Mouse (Mus musculus) megakaryocyte, embryonic 14.5 days (primary cell): ENCODE measurements around the gene Spsb2. TPM values are rescaled to one million over a fixed set of nuclear protein-coding genes. Genes with fewer than 3 reads are reported as not detected.
"Not testable (repeated sequence)": the region's sequence is repeated elsewhere in the genome, so short reads cannot be mapped to it uniquely, and the experiment has no call there.

Source experiments
- H3K27me3 ChIP-seq: replicated peaks from 2 replicates; pipeline ENCODE3; 2012; ENCODE audit warnings: inconsistent platforms
- H3K36me3 ChIP-seq: replicated peaks from 2 replicates; pipeline ENCODE3; 2012; ENCODE audit warnings: low read length, inconsistent platforms, mixed read lengths
- H3K4me1 ChIP-seq: 2 replicates; pipeline ENCODE4 v1.6.1; 2012; ENCODE audit warnings: inconsistent platforms
- H3K4me3 ChIP-seq: replicated peaks from 2 replicates; pipeline ENCODE3; 2012; ENCODE audit warnings: moderate library complexity, mild to moderate bottlenecking, inconsistent platforms
- H3K9me3 ChIP-seq: 2 replicates; pipeline ENCODE4 v1.6.1; 2012; ENCODE audit warnings: inconsistent platforms
- FLI1 ChIP-seq: IDR thresholded peaks from 2 replicates; pipeline ENCODE4 v1.6.1; 2012; ENCODE audit warnings: low read length, inconsistent platforms, mixed read lengths
- GATA1 ChIP-seq: IDR thresholded peaks from 3 replicates; pipeline ENCODE4 v1.6.1; 2012; ENCODE audit warnings: mixed read lengths, low read length, inconsistent platforms, borderline replicate concordance
- polyA plus RNA-seq: library from polyadenylated mRNA; stranded (reverse); fragments of >175 nt; gene quantifications from 2 replicates; pipeline ENCODE4 v1.2.3, GENCODE M21; 2012; ENCODE audit warnings: low replicate concordance; ENCODE audit not compliant: insufficient read depth

Spsb2 gene
- polyA plus RNA-seq, 1 experiment = 52.2 TPM

DNA sequence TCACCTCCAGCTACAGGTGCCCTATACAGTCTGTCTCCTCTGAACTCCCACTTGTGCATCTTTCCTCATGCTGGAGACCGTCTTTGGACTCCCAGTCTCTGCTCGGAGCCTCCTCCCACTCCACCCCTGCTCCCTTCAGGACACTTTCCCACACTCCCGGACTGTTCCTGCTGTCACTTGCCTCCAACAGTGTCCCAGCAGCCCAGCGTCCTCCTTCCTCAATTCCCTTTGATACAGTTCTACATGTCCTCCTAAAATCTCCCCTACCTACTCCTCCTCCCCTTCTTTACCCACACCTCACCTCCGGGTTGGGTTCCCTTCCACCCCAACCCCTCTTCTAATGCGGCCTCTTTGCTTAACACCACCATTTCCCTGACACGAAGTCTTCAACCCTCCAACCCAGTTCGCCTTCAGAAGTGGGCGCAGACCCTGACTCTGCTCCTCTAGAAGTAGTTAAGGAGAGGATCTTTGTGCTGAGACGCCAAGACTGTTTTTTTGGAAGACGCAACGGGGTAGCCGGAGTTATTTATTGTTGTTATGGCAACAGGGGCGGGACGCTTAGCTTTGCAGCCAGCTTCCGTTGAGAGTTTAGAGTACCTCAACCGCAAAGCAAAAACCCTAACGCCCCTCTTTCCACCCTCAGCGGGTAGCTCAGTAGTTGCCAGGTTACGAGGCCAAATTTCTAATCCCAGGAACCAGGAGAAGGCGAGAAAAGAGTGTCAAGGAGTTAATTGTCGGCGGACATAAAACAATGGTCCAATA is 29.1 kb upstream of the Spsb2 start, which contains the start of gene Lrrc23:
Gene Lrrc23, minus strand, starts transcription at position 506 of the 762 bp plus-strand sequence.
- Histone ChIP-seq H3K27me3 (peaks cover 41% of the 10 kb centered on the region), H3K36me3 (no peaks in the 10 kb centered on the region), H3K9me3 (peaks cover 14% of the 10 kb centered on the region), H3K4me1 (peaks cover 32% of the 10 kb centered on the region), H3K4me3 (peak within 1 kb of the TSS; percentile 77)
- no peak for TF ChIP-seq FLI1
- TF ChIP-seq GATA1 = no peak

DNA sequence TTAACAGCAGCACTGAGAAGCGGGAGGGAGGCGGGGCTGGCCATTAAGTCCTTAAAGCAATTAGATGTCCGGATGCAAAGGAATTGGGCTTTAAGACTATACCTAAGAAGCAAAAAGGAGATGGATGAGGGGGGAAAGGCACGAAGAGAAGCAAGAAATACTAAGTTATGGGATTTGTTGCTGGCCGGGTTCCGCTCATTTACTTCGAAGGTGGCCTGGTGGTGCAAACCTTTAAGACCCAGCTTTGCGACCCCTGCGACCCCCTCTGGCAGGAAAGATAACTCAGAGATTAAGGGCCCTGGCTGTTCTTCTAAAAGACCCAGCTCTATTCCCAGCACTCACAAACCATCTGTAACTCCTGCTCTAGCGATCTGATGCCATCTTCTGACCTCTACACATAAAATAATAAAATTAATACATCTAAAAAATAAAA is 28.5 kb upstream of the Spsb2 start:
- peaks cover 40% of the 10 kb centered on the region for H3K27me3 ChIP-seq
- H3K36me3 ChIP-seq = no peaks in the 10 kb centered on the region
- H3K4me1 ChIP-seq = peaks cover 32% of the 10 kb centered on the region
- TF ChIP-seq FLI1 (no peak), GATA1 (no peak)
- H3K9me3 ChIP-seq = peaks cover 14% of the 10 kb centered on the region
- H3K4me3 ChIP-seq = peak overlapping the region; percentile 77

DNA sequence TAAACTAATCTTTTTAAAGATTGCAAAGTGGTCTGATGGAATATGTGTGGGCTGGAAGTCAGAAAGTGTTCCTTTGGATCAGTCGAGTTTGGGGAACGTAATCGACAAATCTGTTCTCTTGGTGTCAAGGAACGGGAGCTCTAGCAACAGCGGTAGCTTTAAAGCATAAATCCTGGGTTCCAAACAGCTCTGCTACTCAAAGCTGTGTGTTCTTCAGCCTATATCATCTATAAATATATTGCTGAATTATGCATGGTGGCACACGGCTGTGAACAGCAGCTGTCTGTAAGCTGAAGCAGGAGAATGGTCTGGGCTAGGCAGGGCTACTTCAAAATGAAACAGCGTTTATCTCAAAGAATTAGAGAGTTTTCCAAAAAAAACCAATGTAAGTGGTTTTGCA is 27.5 kb upstream of the Spsb2 start:
- H3K4me3 ChIP-seq = no peak overlapping the region
- no peak for TF ChIP-seq FLI1
- no peak for TF ChIP-seq GATA1
- H3K27me3 ChIP-seq = peaks cover 40% of the 10 kb centered on the region
- peaks cover 32% of the 10 kb centered on the region for H3K4me1 ChIP-seq
- H3K36me3 ChIP-seq = no peaks in the 10 kb centered on the region
- H3K9me3 ChIP-seq = peaks cover 14% of the 10 kb centered on the region

DNA sequence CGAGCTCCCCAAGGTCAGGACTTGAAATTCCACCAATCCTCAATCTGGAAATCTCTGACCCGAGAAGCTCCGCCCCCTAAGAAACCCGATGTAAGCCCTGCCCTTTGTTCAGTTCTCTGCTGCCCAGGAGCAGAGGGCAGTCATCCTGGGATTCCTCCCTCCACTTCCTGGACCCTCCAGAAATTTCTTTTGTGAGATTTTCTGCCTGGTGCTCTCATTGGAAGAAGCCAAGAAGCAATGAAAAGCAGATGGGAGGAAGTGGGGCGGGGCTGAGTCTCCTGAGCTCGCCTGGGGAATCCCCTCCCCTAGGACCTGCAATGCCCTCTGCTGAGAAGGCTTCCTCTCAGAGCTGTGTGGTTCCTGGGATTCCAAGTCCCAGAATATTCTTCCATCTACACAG is 26.0 kb upstream of the Spsb2 start:
- peaks cover 32% of the 10 kb centered on the region for H3K27me3 ChIP-seq
- H3K9me3 ChIP-seq = peaks cover under 1% of the 10 kb centered on the region
- no peaks in the 10 kb centered on the region for H3K36me3 ChIP-seq
- H3K4me1 ChIP-seq = peaks cover 38% of the 10 kb centered on the region
- H3K4me3 ChIP-seq = peak overlapping the region; percentile 85
- TF ChIP-seq FLI1 (no peak), GATA1 (no peak)

DNA sequence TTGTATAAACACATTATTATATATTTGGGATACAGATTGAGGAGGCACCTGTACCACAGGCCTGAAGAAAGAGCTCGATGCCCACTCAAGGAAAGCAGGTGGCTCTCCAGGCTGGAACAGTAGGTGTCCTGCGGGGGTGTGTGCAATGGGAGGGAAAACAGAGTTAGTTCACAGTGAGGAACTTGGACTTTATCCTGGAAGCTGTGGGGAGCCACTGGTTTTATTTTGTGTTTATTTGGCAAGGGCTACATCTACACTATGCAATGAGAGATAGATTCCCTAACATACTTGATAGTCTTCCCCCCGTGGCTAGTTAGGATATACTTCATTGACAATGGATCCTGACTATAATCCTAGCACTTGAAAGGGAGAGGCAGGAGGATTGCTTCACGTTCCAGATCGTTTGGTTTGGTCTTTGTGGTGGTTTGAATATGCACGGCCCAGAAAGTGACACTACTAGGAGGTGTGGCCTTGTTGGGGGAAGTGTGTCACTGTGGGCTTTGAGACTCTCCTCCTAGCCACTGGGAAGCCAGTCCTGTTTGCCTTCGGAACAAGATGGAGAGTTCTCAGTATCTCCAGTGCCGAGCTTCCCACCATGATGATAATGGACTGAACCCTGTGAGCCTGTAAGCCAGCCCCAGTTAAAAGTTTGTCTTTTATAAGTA is 21.6 kb upstream of the Spsb2 start:
- H3K9me3 ChIP-seq = no peaks in the 10 kb centered on the region
- H3K27me3 ChIP-seq = no peaks in the 10 kb centered on the region
- TF ChIP-seq GATA1 (no peak), FLI1 (no peak)
- H3K4me3 ChIP-seq = peak overlapping the region; percentile 38
- peaks cover 13% of the 10 kb centered on the region for H3K4me1 ChIP-seq
- no peaks in the 10 kb centered on the region for H3K36me3 ChIP-seq

DNA sequence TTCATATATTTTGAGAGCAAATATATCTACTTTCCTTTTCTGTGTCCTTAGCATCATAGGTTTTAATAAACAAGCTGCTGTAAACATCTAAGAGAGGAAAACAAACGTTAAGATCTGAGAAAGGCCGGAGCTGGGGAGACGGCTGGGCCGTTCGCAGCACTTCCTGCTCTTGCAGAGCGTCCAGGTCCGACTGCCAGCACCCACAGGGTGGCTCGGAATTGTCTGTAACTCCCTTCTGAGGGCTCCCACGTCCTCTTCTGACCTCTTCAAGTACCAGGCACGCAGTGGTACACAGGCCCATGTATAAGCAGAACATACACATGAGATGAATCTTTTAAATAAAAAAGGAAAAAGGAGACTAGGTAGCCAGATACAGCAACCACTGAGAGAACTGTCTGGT is 20.7 kb upstream of the Spsb2 start:
- no peak for TF ChIP-seq GATA1
- TF ChIP-seq FLI1 = no peak
- H3K4me1 ChIP-seq = peaks cover 8% of the 10 kb centered on the region
- no peaks in the 10 kb centered on the region for H3K9me3 ChIP-seq
- H3K4me3 ChIP-seq = no peak overlapping the region
- no peaks in the 10 kb centered on the region for H3K36me3 ChIP-seq
- H3K27me3 ChIP-seq = peaks cover 2% of the 10 kb centered on the region

DNA sequence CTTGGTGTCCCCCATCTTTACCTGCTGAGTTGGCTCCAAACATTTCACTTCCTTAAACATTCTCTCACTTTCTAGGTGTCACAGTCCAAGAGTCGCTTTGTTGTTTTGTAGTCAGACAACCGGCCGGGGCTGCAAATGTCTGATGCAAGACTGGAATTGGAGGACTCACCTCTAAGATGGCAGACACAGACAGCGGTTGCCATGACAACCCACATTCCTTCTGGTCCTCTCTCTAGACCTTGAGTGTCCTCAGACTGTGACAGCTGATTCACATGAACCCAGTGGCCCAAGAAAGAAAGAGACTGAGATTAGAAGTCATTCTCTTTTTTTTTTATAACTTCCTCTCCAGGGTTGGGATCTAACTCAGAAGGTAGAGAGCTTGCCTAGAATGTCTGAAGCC is 18.9 kb upstream of the Spsb2 start:
- Histone ChIP-seq H3K4me3 (no peak overlapping the region), H3K36me3 (no peaks in the 10 kb centered on the region), H3K4me1 (peaks cover 6% of the 10 kb centered on the region), H3K27me3 (peaks cover 4% of the 10 kb centered on the region), H3K9me3 (no peaks in the 10 kb centered on the region)
- TF ChIP-seq FLI1 (no peak), GATA1 (no peak)

DNA sequence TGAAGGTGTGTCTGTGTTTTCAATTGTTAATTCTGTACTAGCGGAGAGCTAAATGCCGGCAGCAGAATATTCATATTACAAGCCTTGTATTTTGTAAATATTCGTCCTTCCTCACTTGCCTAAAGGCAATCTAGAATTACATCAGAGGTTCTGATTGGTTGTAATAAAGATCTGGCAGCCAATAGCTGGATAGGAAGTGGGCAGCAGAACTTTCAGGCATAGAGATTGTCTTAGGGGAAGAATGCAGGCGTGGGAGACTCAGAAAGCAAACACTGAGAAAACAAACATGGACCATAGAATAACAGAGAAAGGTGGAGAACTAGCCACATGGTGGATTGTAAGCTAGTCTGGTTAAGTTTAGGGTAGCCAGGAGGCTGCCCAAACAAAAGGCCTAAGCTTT is 18.3 kb upstream of the Spsb2 start:
- Histone ChIP-seq H3K4me1 (peaks cover 6% of the 10 kb centered on the region), H3K27me3 (peaks cover 4% of the 10 kb centered on the region), H3K9me3 (no peaks in the 10 kb centered on the region), H3K4me3 (no peak overlapping the region), H3K36me3 (no peaks in the 10 kb centered on the region)
- TF ChIP-seq GATA1 (no peak), FLI1 (no peak)

DNA sequence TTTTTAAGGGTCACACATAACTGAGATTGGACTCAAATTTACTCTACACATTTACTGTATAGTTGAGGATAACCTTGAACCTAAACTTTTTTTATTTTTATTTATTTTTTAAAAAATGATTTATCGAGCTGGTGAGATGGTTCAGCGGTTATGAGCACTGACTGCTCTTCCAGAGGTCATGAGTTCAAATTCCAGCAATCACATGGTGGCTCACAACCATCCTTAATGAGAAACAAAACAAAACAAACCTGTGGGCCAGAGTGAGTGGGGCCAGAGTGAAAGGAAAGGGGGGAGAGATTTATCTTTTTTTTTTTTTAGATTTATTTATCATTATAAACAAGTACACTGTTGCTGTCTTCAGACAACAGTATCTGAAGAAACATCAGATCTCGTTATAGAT is 16.6 kb upstream of the Spsb2 start:
- Histone ChIP-seq H3K4me3 (no peak overlapping the region), H3K36me3 (no peaks in the 10 kb centered on the region), H3K4me1 (peaks cover 3% of the 10 kb centered on the region), H3K27me3 (peaks cover 4% of the 10 kb centered on the region), H3K9me3 (no peaks in the 10 kb centered on the region)
- no peak for TF ChIP-seq FLI1
- TF ChIP-seq GATA1 = no peak

DNA sequence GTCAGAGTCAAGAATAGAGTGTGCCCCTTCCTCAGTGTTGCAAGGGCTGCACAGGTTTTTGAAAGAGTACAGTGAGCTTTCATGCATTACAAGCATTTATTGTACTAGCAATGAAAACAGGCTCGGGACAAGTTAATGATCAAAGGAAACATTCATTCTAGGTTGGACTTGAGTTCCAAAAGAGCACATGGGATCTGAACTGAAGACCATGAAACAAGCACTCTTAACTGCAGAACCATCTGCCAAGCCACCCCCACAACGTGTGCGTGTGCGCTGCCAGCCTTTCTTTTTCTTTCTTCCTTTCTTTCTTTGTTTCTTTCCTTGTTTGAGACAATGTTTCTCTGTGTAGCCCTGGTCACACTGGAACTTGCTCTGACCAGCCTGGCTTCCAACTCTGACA is 12.7 kb upstream of the Spsb2 start:
- H3K9me3 ChIP-seq = no peaks in the 10 kb centered on the region
- no peak for TF ChIP-seq FLI1
- TF ChIP-seq GATA1 = no peak
- H3K36me3 ChIP-seq = no peaks in the 10 kb centered on the region
- no peaks in the 10 kb centered on the region for H3K4me1 ChIP-seq
- peaks cover 4% of the 10 kb centered on the region for H3K27me3 ChIP-seq
- H3K4me3 ChIP-seq = no peak overlapping the region

DNA sequence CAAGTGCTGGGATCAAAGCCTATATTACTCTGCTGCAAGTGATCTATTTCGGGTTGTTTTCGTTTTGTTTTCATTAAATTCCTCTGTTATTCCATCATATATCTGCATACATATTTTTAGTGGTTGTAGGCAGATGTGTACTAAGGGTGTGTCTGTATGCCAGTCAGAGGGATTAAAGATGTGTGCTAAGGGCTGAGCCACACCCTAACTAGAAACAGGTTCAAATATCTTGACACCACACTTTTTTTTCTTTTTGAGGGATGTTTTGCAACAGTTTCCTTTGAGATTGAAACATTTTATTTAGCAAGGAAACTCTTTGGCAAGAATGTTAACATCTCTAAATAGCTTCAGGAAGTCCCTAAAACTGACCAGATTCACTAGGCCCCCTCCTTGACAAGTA is 12.3 kb upstream of the Spsb2 start:
- no peaks in the 10 kb centered on the region for H3K9me3 ChIP-seq
- TF ChIP-seq GATA1 = no peak
- no peak for TF ChIP-seq FLI1
- H3K36me3 ChIP-seq = no peaks in the 10 kb centered on the region
- H3K27me3 ChIP-seq = peaks cover 4% of the 10 kb centered on the region
- no peaks in the 10 kb centered on the region for H3K4me1 ChIP-seq
- H3K4me3 ChIP-seq = no peak overlapping the region

DNA sequence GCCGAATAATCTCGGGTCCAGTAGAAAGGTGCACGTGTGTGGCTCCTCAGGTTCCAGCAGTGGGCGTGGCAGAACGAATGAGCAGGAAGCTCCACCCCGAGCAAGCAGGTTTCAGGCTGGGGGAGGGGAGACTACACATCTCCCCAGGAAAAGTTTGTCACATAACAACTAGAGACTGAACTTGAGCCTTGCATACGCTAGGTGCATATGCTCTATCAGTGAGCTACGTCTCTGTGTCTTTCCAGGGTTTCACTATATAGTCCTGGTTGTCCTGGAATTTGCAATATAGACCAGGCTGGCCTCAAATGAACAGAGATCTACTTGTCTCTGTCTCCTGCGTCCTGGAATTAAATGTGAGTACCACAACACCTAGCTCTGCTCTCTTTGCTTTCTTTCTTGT is 6.1 kb upstream of the Spsb2 start:
- not testable (repeated sequence) for H3K9me3 ChIP-seq, H3K36me3 ChIP-seq, H3K27me3 ChIP-seq, H3K4me3 ChIP-seq
- peaks cover 25% of the 10 kb centered on the region for H3K4me1 ChIP-seq
